In the genomic region with DNA sequence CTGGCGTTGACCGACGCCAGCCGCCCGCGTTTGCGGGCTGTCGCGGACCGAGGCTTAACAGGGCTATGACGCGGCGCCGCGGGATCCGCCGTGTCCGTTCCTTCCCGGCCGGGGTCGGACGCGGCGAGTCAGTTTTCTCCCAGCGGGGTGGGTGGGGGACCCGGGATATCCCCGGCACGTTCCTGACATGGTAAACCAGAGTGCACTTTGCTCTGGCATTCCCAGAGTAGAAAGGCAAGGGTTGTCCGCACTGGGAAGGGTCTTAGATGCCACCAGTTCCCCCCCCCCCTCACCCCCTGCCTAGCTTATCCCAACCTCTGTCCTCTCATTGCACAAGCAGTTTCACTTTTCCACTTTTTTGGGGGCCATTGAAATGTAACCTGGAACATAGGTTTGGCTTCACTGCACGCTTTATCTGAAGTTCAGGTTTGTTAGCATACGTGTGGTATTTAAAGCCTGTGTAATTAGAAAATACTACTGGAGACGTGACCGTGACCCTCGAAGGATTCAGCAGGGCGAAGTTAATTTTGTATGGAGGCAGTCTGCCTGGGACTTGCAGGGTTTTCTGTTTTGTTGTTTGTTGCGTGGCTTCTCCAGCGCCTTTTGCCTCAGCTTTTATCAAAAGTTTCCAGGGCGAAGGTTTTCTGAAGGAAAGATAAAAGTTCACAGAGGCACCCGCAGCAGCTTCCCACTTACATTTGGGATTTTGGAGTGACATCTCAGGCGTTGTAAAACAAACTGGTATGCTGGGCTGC, we compare ENCODE assay signal across 8 mouse cellular contexts. TPM values are rescaled to one million over a fixed set of nuclear protein-coding genes. Genes with fewer than 3 reads are reported as not detected.
DNase-seq lines count a peak whose midpoint lies in the region; ATAC-seq and TF ChIP-seq lines count a peak whose summit lies in the region.

No protein-coding gene starts in this region.

- peaks cover 8 to 53% of the 10 kb centered on the region in 2 experiments; a peak in 3 of 4 replicates for H3K4me1 ChIP-seq in CH12.LX (ENCODE audit: control insufficient read depth in 1 of 2, insufficient read depth in 2 of 2)
- H3K4me1 ChIP-seq in heart, embryonic 14.5 days (ENCODE audit: control insufficient read depth in 2 of 2, insufficient read depth in 2 of 2, low read length in 2 of 2), result peaks cover 9 to 17% of the 10 kb centered on the region in 2 experiments; a peak in 3 of 4 replicates
- H3K4me1 ChIP-seq in liver, embryonic 14.5 days (replicated peaks; ENCODE audit: control insufficient read depth in 2 of 2, insufficient read depth in 2 of 2, low read length in 1 of 2), result peaks cover 0 to 9% of the 10 kb centered on the region in 2 experiments; a peak in 2 of 4 replicates

- dilution Hi-C loops in CH12.LX (cut with MboI; ENCODE audit: extremely low pct_ligation_motif_present, extremely low pct_unique_long_range_greater_than_20kb, low sequenced_read_pairs), result no loop called here

- 6% methylated on average over 40 of the region's 40 CpGs for WGBS in heart, embryonic 14.5 days
- WGBS in liver, embryonic 14.5 days (ENCODE audit: insufficient replicate concordance), result 7% methylated on average over 33 of the region's 40 CpGs

- ATAC-seq in heart, embryonic 14.5 days (ENCODE audit: insufficient number of reproducible peaks, insufficient read depth, low FRiP score, low read depth), result no peak
- no peak for ATAC-seq in liver, embryonic 14.5 days (ENCODE audit: insufficient read depth)

- H3K27ac ChIP-seq in CH12.LX (ENCODE audit: insufficient read depth, low read depth), result no peak overlapping the region
- 0 out of 4 replicates have a peak overlapping the region, but pooled peaks of 1 of the 2 experiments have one; percentile 45 for H3K27ac ChIP-seq in heart, embryonic 14.5 days (replicated peaks in 1 of 2; ENCODE audit: control insufficient read depth in 1 of 2, insufficient read depth in 1 of 2, low read depth in 2 of 2, low read length in 2 of 2)
- no peak overlapping the region for H3K27ac ChIP-seq in liver, embryonic 14.5 days

- in situ Hi-C loops in CH12.LX (cut with MboI; ENCODE audit: low pct_ligation_motif_present, low pct_unique_long_range_greater_than_20kb, low sequenced_read_pairs), result loop anchor here (10.0 kb wide), 1 partner anchor 60 kb away; no protein-coding TSS in a partner anchor

- H3K9me3 ChIP-seq in CH12.LX (replicated peaks; ENCODE audit: low read length), result no peaks in the 10 kb centered on the region
- no peaks in the 10 kb centered on the region for H3K9me3 ChIP-seq in heart, embryonic 14.5 days (ENCODE audit: control insufficient read depth, low read length)
- H3K9me3 ChIP-seq in liver, embryonic 14.5 days (ENCODE audit: control insufficient read depth, low read length), result no peaks in the 10 kb centered on the region

- TF ChIP-seq RAD21 in CH12.LX (IDR thresholded peaks at IDR 0.05; ENCODE audit: low read depth, low read length), result no peak

- DNase-seq in adrenal gland, adult 2 months, result peak; percentile 37
- no peak for DNase-seq in adrenal gland, postnatal 25 days
- DNase-seq in CH12.LX (ENCODE audit: extremely low read depth), result no peak
- DNase-seq in liver, embryonic 14.5 days (ENCODE audit: low read depth in 3 of 3, low spot score in 3 of 3), result no peak
- no peak for DNase-seq in T-cell, adult 2 months (ENCODE audit: low spot score)
- DNase-seq in layer of hippocampus, postnatal 10 days (ENCODE audit: low spot score in 2 of 2), result no peak
- no peak for DNase-seq in layer of hippocampus, adult 9-11 months

- no peaks in the 10 kb centered on the region for H3K27me3 ChIP-seq in CH12.LX (replicated peaks)
- peaks cover 9% of the 10 kb centered on the region for H3K27me3 ChIP-seq in heart, embryonic 14.5 days (ENCODE audit: control insufficient read depth, insufficient read depth, low read length)
- peaks cover 49% of the 10 kb centered on the region for H3K27me3 ChIP-seq in liver, embryonic 14.5 days (ENCODE audit: control insufficient read depth, insufficient read depth, low read length)

- TF ChIP-seq POLR2A in CH12.LX (IDR thresholded peaks at IDR 0.05; ENCODE audit: low read depth, low read length), result no peak

- TF ChIP-seq CTCF in CH12.LX (conservative IDR thresholded peaks at IDR 0.05 in 1 of 2, IDR thresholded peaks at IDR 0.05 in 1 of 2; ENCODE audit: low read depth in 2 of 2, low read length in 2 of 2), result no peak
- no peak for TF ChIP-seq CTCF in liver, embryonic 14.5 days (IDR thresholded peaks at IDR 0.05; ENCODE audit: low read depth)

- H3K4me3 ChIP-seq in CH12.LX (replicated peaks in 1 of 3; ENCODE audit: low read depth in 2 of 3, low read length in 2 of 3, poor library complexity in 1 of 3), result peak overlapping the region; percentile 63 to 90 (median 76)
- H3K4me3 ChIP-seq in heart, embryonic 14.5 days (ENCODE audit: control insufficient read depth in 1 of 2, insufficient read depth in 1 of 2, low read depth in 1 of 2, low read length in 2 of 2), result peak overlapping the region; percentile 49 to 63
- H3K4me3 ChIP-seq in liver, embryonic 14.5 days (ENCODE audit: insufficient read depth in 1 of 2, low read depth in 2 of 2, low read length in 2 of 2), result peak overlapping the region; percentile 8 to 44

- H3K79me2 ChIP-seq in CH12.LX (replicated peaks; ENCODE audit: control insufficient read depth, extremely low read depth, insufficient read depth, poor library complexity, severe bottlenecking), result peaks cover 26% of the 10 kb centered on the region

- peaks cover 0 to 8% of the 10 kb centered on the region in 2 experiments for H3K36me3 ChIP-seq in CH12.LX (replicated peaks in 1 of 2; ENCODE audit: control insufficient read depth in 1 of 2, insufficient read depth in 1 of 2, low read length in 1 of 2)
- no peaks in the 10 kb centered on the region for H3K36me3 ChIP-seq in heart, embryonic 14.5 days (ENCODE audit: control insufficient read depth, insufficient read depth, low read length)
- no peaks in the 10 kb centered on the region for H3K36me3 ChIP-seq in liver, embryonic 14.5 days (replicated peaks; ENCODE audit: control insufficient read depth, insufficient read depth, low read depth)

- peak overlapping the region; percentile 81 for H3K9ac ChIP-seq in CH12.LX (ENCODE audit: insufficient read depth, low read depth)
- peak overlapping the region; percentile 73 for H3K9ac ChIP-seq in heart, embryonic 14.5 days (ENCODE audit: low read length)
- H3K9ac ChIP-seq in liver, embryonic 14.5 days (replicated peaks), result no peak overlapping the region

- H3K4me2 ChIP-seq in CH12.LX (ENCODE audit: insufficient read depth, low read depth, poor library complexity, severe bottlenecking), result peak overlapping the region; percentile 80
- H3K4me2 ChIP-seq in heart, embryonic 14.5 days (ENCODE audit: low read length), result peak overlapping the region; percentile 89
- peak overlapping the region; percentile 54 for H3K4me2 ChIP-seq in liver, embryonic 14.5 days (ENCODE audit: low read depth)

- no peak for TF ChIP-seq EP300 in CH12.LX (IDR thresholded peaks at IDR 0.05; ENCODE audit: low read length)
- TF ChIP-seq EP300 in liver, embryonic 14.5 days (IDR thresholded peaks at IDR 0.05; ENCODE audit: low read depth), result no peak

TF ChIP-seq in CH12.LX, 34 proteins besides CTCF, POLR2A, EP300 and RAD21:
- TF ChIP-seq MYC (IDR thresholded peaks at IDR 0.05; ENCODE audit: low read depth, low read length) (no peak), ZMIZ1 (IDR thresholded peaks at IDR 0.05; ENCODE audit: low read depth, low read length) (no peak), PAX5 (IDR thresholded peaks at IDR 0.05; ENCODE audit: low read length) (no peak), SIN3A (IDR thresholded peaks at IDR 0.05; ENCODE audit: low read length) (0 out of 2 replicates have a peak, but pooled peaks have one; percentile 24), CHD1 (IDR thresholded peaks at IDR 0.05; ENCODE audit: low read depth, low read length) (0 out of 2 replicates have a peak, but pooled peaks have one; percentile 69), ZC3H11A (IDR thresholded peaks at IDR 0.05; ENCODE audit: low read depth, low read length) (no peak), MAZ (IDR thresholded peaks at IDR 0.05; ENCODE audit: low read depth, low read length) (no peak)

RNA-seq across cellular contexts. Expression of a gene that starts 0.9 kb away (rescaled TPM):
- 10 to 100 TPM; 33.6 to 35.9 TPM for total RNA-seq in adrenal gland, adult 2 months (2021)
- polyA plus RNA-seq in adrenal gland, adult 2 months (2012; rRNA removed), result 11.8 and 14.4 TPM in 2 replicates
- 29.9 and 34.0 TPM in 2 replicates for total RNA-seq in adrenal gland, postnatal 25 days (2021)
- 8.1 and 9.1 TPM in 2 replicates for total RNA-seq in CH12.LX (2012; rRNA removed)
- 8.0 and 8.3 TPM in 2 replicates for total RNA-seq in CH12.LX (2014; rRNA removed)
- polyA plus RNA-seq in CH12.LX (2012; ENCODE audit: insufficient read length, low read depth), result 22.7 and 24.0 TPM in 2 replicates
- polyA plus RNA-seq in heart, embryonic 14.5 days (2014; fragmentation: Nextera tagmentation; extraction: Ambion mirVana), result 5.3 and 6.4 TPM in 2 replicates
- 1.5 and 1.7 TPM in 2 replicates for polyA plus RNA-seq in liver, embryonic 14.5 days (2012; rRNA removed)
- 1.3 and 1.5 TPM in 2 replicates for polyA plus RNA-seq in liver, embryonic 14.5 days (2014; fragmentation: Nextera tagmentation; extraction: Ambion mirVana)
- 1 to 10 TPM; 2.7 to 3.2 TPM for total RNA-seq in layer of hippocampus, postnatal 10 days (2021)

Comparison
In these comparisons a context has a peak if more than half of its experiments do, and no peak if none do; other contexts are left out.
1. H3K4me3 ChIP-seq: peak in every context shown above with its lines; median percentile 76 in CH12.LX; 56 in heart, embryonic 14.5 days; 26 in liver, embryonic 14.5 days.